Mouse (Mus musculus) lung, postnatal 36 days (tissue): ENCODE measurements around the gene Gm21973.

Source experiments
- DNase-seq: peaks from one replicate; pipeline ENCODE4 v3.0.0; 2022; ENCODE audit warnings: mixed read lengths

The Gm21973 gene

DNA sequence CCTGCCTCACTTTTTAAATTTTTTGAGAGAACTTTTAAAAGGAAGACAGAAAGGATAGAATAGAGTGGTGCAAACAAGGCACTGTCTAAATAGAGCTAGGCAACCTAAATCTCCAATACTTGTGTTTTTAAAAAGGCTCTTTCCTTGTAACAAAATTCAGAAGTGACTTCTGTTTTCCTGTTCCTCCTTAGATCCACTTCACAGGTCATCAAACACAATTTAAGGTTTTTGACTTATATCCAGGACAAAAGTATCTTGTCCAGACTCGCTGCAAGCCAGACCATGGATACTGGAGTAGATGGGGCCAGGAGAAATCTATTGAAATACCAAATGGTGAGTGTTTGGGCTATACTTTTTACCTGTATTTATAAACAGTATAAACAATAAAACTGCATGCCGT lies at the start of gene Gm21973:
Gene Gm21973, plus strand, starts transcription at position 301 of the 400 bp plus-strand sequence.
- no peak for DNase-seq

- no peak for DNase-seq
Measured at GRCm38 (mm10) chr15:10276386-10276785, 48.8 kb upstream of the Gm21973 start.

GRCm38 (mm10) chr15:10277461-10277860 lies 47.7 kb upstream of the Gm21973 start:
- DNase-seq, result no peak

DNA sequence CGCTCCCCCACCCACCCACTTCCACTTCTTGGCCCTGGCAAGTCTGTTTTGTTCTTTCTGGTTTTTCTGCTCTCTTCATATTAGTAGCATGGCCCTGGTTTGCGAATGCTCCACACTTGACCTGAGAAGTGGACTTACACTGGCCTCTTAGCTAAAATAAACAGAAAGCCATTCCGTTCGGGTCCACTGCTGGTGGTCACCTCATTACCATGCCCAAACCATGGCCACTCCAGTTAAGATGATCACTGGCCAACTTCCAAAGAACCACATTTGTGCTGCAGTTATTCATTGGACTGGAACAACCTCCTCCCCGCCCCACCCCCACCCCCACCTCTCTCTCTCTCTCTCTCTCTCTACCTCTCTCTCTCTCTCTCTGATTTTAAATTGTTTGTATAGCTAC lies 43.6 kb upstream of the Gm21973 start:
- DNase-seq, result peak; percentile 72

GRCm38 (mm10) chr15:10283661-10284060 lies 41.5 kb upstream of the Gm21973 start:
- no peak for DNase-seq

DNA sequence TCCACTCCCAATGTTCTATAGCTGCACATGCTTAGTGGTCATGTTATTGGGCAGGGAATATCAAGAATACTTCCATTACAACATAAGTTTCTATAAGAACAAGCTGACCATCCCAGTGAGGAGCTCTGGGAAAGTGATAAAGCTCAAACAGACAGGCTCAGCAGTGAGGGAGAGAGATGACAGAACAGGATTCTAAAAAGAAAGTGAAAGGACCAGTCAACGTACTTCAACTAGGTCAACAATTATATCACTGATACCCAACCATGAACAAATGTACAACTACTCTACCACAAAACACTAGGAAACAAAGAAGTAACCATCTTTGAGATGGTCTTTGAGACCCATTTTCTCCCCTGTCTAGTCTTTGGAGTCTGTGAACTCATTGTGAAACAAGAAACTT lies 28.6 kb upstream of the Gm21973 start:
- DNase-seq, result no peak

DNA sequence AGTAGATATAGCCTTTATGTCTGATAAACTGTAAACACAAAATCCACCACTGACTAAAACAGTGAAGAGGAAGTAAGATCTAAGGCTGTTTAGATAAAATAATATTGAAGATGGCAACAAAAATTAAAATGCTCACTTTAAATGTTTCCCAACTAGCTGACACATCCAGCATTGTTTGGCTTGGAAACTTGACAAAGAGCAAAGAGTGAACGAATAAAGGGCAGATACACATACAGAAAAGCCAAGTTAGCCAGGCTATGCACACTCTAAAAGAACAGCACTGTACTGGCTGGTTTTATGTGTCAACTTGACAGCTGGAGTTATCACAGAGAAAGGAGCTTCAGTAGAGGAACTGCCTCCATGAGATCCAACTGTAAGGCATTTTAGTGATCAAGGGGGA lies 27.1 kb upstream of the Gm21973 start:
- no peak for DNase-seq

DNA sequence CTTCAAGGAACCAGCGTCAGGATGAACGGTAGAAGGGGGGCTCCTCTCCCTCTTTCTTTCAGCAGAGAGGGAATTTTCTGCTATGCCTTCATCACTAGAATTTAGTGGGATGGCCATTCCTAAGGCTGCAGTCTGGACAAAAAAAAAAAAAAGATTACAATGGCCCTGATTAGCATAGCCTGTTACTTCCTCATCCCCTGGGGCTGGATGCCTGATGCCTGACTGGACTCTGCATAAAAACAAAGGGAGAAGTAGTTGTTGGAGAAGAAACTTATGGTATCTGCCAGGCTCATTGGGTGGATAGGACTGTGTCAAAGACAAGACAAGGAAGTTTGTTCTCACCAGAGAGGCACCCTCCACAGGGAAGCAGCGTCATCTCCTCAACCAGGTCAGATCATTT lies 25.7 kb upstream of the Gm21973 start:
- no peak for DNase-seq

DNA sequence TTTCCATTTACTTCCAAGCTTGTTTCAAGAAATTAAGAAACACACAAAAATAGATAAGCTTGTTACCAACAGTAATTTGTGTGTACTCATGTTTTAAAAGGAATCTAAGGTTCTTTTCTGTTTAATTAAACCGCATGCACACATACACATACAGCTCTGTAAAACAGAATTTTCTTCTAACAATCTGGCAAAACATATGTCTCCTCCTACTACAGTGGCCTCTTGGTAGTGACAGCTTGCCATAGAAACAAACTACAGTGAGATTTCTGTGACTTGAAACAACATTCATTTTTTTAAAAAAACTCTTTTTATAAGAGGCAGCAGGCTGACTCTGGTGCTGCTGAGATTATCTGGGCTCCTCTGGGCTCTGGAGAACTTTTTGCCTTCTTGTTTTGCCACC lies 18.7 kb upstream of the Gm21973 start:
- no peak for DNase-seq

GRCm38 (mm10) chr15:10311826-10312225 lies 13.4 kb upstream of the Gm21973 start:
- DNase-seq, result no peak

DNA sequence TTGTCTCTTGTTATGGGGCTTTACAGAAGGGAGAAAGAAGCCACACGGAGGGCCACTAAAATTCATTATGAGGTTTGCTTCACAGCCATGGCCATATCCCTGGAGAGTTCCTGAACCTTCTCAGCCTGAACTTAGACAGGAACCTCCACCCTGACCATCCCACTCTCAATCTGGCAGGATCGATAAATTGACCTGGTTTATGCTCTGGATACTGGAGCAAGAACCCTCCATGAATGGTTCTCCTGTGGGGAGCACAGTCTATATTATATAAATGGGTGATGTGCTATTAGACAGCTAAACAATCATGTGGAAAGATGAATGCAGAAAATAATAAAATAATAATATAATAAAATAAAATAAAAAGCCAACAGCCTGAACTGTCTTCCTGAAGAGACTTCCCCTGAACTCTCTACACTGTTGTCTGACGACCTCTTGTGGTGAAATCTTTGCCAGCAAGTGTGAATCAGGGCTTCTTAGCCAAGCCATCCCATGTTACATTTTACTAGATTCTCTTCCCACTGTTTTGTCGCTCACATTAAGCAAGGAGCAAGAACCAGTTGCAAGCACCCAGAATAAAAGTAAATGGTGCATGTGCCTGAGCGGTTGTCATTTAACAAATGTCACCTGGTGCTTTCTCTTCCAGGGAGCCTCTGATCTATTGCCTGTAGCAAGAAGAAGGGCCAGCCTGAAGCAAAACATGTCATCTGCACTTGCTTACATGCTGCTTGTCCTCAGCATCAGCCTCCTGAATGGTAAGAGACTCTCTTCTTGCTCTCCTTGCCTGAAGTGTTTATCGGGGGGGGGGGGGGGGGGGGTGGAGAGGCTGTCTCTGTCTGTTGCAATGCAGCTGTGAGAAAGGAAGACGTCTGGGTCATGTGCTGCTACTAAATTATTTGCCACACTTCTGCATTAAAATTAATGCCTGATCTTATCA lies 11.4 kb upstream of the Gm21973 start:
- peak; percentile 73 for DNase-seq

- no peak for DNase-seq
Measured at GRCm38 (mm10) chr15:10330626-10331025, 5.4 kb downstream of the Gm21973 start.

DNA sequence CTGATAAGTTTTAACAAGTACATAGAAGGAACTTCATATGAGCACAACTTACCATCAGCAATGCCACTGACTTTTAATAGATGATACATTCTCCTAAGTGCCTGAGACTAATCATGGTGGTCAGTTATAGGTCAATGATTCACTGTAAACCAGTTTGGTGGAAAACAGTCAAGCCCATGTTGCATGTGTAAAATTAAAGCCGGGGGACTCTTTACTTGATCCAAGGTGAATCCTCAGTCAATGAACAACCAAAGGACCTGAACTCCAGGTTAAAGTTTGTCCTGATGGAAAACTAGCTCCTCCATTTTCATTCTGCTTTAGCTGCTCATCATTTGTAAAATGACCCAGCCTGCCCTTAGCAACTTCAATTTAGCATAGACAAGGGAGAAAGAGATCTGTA lies 7.4 kb downstream of the Gm21973 start:
- DNase-seq, result no peak

DNA sequence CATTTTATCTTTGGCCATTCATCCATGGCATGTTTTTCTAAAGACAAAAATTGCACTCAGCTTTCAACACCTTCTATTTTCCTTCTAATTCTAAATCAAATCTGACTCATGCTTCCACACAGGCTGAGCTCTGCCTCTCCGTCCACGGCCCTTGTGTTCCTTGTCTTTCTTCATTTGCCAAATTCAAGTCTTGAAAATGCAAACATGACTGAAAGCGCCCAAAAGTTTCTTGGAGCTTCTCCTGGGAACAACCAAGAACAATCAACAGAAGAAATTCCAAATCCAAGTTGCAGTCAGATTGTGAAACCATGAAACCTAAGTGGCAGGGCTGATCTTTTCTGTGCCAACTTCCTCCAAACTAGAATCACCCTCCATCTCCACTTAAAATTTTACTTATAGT lies 13.4 kb downstream of the Gm21973 start:
- DNase-seq, result peak; percentile 68

GRCm38 (mm10) chr15:10347044-10347443 lies 21.9 kb downstream of the Gm21973 start:
- DNase-seq, result no peak

GRCm38 (mm10) chr15:10358039-10358948 lies 33.1 kb downstream of the Gm21973 start, which contains the start of gene Agxt2:
TSS of gene Agxt2 (plus strand) at chr15:10358532.
- DNase-seq, result no peak

DNA sequence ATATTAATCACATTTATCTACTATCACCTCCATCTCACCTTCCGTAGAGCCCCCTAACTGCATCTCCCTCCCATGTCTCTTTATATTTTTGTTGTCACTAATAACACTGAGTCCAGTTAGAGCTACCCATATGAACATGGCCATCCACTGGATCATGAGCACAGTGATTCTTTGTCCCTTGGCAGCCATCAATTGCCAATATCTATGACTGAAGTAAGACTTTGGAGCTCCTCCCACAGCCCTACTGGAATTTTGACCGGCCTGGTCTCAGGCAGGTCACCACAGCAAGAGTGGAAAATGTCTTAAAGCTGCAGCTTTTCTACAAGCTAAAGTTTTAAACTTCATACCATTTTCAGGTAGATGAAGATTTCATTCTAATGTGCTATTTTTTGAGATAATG lies 41.2 kb downstream of the Gm21973 start:
- no peak for DNase-seq

- DNase-seq, result no peak
Measured at GRCm38 (mm10) chr15:10375404-10375803, 50.2 kb downstream of the Gm21973 start.

DNA sequence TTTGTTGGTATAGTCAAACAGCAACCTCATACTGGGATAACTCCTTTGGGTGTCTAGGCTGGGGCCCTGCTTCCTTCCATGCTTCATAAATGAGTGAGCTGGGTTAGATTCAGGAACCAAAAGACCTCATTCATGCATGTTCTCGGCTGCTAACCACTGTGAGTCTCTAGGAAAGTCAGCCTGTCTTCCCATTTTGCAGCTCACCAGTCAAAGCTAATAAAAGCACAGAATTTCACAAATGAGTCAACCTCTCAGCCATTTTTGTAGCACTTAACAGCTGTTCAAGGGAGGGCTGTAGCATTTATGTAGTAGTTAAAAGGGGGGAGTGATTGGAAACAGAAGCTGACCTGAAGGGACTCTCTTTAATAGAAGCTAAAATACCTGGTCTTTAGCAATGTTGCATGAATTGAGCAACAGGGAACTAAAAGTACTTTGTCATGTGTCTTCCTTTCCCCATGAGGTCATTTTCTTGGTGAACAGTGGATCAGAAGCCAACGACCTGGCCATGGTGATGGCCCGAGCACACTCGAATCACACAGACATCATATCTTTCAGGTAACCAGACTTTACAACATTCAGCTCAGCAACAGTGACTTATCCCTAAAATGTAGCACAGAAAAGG lies 53.3 kb downstream of the Gm21973 start:
- no peak for DNase-seq

- no peak for DNase-seq
Measured at GRCm38 (mm10) chr15:10379757-10380458, 54.7 kb downstream of the Gm21973 start.

GRCm38 (mm10) chr15:10387263-10387662 lies 62.1 kb downstream of the Gm21973 start:
- no peak for DNase-seq

- DNase-seq, result peak; percentile 74
Measured at GRCm38 (mm10) chr15:10399795-10400194, 74.6 kb downstream of the Gm21973 start.
